Comparison of ENCODE assay signal across 13 mouse cellular contexts in genomic region chr4:139476663-139477625, GRCm38 (mm10). TPM values are rescaled to one million over a fixed set of nuclear protein-coding genes. Genes with fewer than 3 reads are reported as not detected.
DNase-seq lines count a peak whose midpoint lies in the region; ATAC-seq and TF ChIP-seq lines count a peak whose summit lies in the region.
"Had no signal": no experiment of that assay in that cellular context is flagged by ENCODE, and none has a peak within 500 bp of the region (broad histone marks: within the 10 kb centered on the region; RNA-seq: fewer than 3 reads in every experiment).

No protein-coding gene starts in this region.

- DNase-seq in lung, postnatal 0 days (ENCODE audit: low spot score), result no peak
- DNase-seq in adrenal gland, postnatal 10 days, result peak; percentile 75
- peak; percentile 58 for DNase-seq in cerebellum, adult 11 months
- no peak for DNase-seq in gastrocnemius, postnatal 10 days
- no peak for DNase-seq in thymus, postnatal 36 days
- DNase-seq: gastrocnemius, adult 2 months; heart, postnatal 14 days; kidney, postnatal 4 days; thymus, postnatal 25 days had no signal

- H3K9ac ChIP-seq in lung, embryonic 16.5 days (ENCODE audit: low read length), result no peak overlapping the region
- no peak overlapping the region for H3K9ac ChIP-seq in lung, postnatal 0 days (replicated peaks; ENCODE audit: low read depth)
- no peak overlapping the region for H3K9ac ChIP-seq in midbrain, embryonic 15.5 days
- H3K9ac ChIP-seq: embryonic facial prominence, embryonic 13.5 days; limb, embryonic 12.5 days had no signal

- TF ChIP-seq CTCF in lung, postnatal 0 days (IDR thresholded peaks at IDR 0.05), result no peak

- H3K36me3 ChIP-seq in lung, embryonic 16.5 days (ENCODE audit: control insufficient read depth, insufficient read depth, low read length), result peaks cover 65% of the 10 kb centered on the region
- peaks cover 85% of the 10 kb centered on the region for H3K36me3 ChIP-seq in lung, postnatal 0 days (ENCODE audit: insufficient read depth, low read length)
- peaks cover 74% of the 10 kb centered on the region for H3K36me3 ChIP-seq in midbrain, embryonic 15.5 days (replicated peaks)

- no peak overlapping the region for H3K4me3 ChIP-seq in lung, embryonic 16.5 days (ENCODE audit: low read length)
- no peak overlapping the region for H3K4me3 ChIP-seq in lung, postnatal 0 days (ENCODE audit: low read depth, low read length)
- H3K4me3 ChIP-seq in midbrain, embryonic 15.5 days, result no peak overlapping the region
- H3K4me3 ChIP-seq: embryonic facial prominence, embryonic 13.5 days; gastrocnemius, adult 2 months; limb, embryonic 12.5 days had no signal

- H3K9me3 ChIP-seq in lung, embryonic 16.5 days (ENCODE audit: control insufficient read depth, low read length), result no peaks in the 10 kb centered on the region
- H3K9me3 ChIP-seq in lung, postnatal 0 days (ENCODE audit: low read length), result no peaks in the 10 kb centered on the region
- no peaks in the 10 kb centered on the region for H3K9me3 ChIP-seq in midbrain, embryonic 15.5 days
- H3K9me3 ChIP-seq: embryonic facial prominence, embryonic 13.5 days; limb, embryonic 12.5 days had no signal

- no peak for TF ChIP-seq EP300 in lung, postnatal 0 days (IDR thresholded peaks at IDR 0.05)

- no peak overlapping the region for H3K27ac ChIP-seq in lung, embryonic 16.5 days (ENCODE audit: low read length)
- H3K27ac ChIP-seq in lung, postnatal 0 days (ENCODE audit: low read length), result no peak overlapping the region
- no peak overlapping the region for H3K27ac ChIP-seq in midbrain, embryonic 15.5 days
- H3K27ac ChIP-seq: embryonic facial prominence, embryonic 13.5 days; gastrocnemius, adult 2 months; limb, embryonic 12.5 days had no signal

- 81% methylated on average over 16 of the region's 16 CpGs for WGBS in lung, embryonic 16.5 days
- WGBS in lung, postnatal 0 days, result 84% methylated on average over 16 of the region's 16 CpGs
- 83% methylated on average over 16 of the region's 16 CpGs for WGBS in midbrain, embryonic 15.5 days

- no peaks in the 10 kb centered on the region for H3K27me3 ChIP-seq in lung, embryonic 16.5 days (ENCODE audit: control insufficient read depth, insufficient read depth, low read depth, low read length)
- H3K27me3 ChIP-seq in lung, postnatal 0 days (replicated peaks; ENCODE audit: insufficient read depth, low read length), result no peaks in the 10 kb centered on the region
- no peaks in the 10 kb centered on the region for H3K27me3 ChIP-seq in midbrain, embryonic 15.5 days (replicated peaks)
- H3K27me3 ChIP-seq: embryonic facial prominence, embryonic 13.5 days; limb, embryonic 12.5 days had no signal

- peak; percentile 15; the same call in 1 of the 2 replicates for ATAC-seq in lung, embryonic 16.5 days (ENCODE audit: low read depth)
- ATAC-seq in lung, postnatal 0 days, result no peak
- peak; percentile 58; the same call in 1 of the 2 replicates for ATAC-seq in midbrain, embryonic 15.5 days (replicated peaks)

- no peak overlapping the region for H3K4me2 ChIP-seq in lung, embryonic 16.5 days (ENCODE audit: low read depth, low read length)
- H3K4me2 ChIP-seq in lung, postnatal 0 days (replicated peaks; ENCODE audit: low read depth, low read length), result no peak overlapping the region
- no peak overlapping the region for H3K4me2 ChIP-seq in midbrain, embryonic 15.5 days
- H3K4me2 ChIP-seq: embryonic facial prominence, embryonic 13.5 days; limb, embryonic 12.5 days had no signal

- H3K4me1 ChIP-seq in lung, embryonic 16.5 days (replicated peaks; ENCODE audit: control insufficient read depth, insufficient read depth, low read length), result no peaks in the 10 kb centered on the region
- H3K4me1 ChIP-seq in lung, postnatal 0 days (ENCODE audit: insufficient read depth, low read depth, low read length), result no peaks in the 10 kb centered on the region
- no peaks in the 10 kb centered on the region for H3K4me1 ChIP-seq in midbrain, embryonic 15.5 days
- H3K4me1 ChIP-seq: embryonic facial prominence, embryonic 13.5 days; limb, embryonic 12.5 days had no signal

RNA-seq across cellular contexts. Expression of gene Iffo2, which starts 53.4 kb away (rescaled TPM):
- polyA plus RNA-seq in lung, embryonic 16.5 days (2015; fragmentation: Nextera tagmentation; extraction: Ambion mirVana), result 2.9 and 3.7 TPM in 2 replicates
- 4.7 and 6.2 TPM in 2 replicates for polyA plus RNA-seq in lung, postnatal 0 days (2015; fragmentation: Nextera tagmentation; extraction: Ambion mirVana)
- 10 to 100 TPM; 16.4 to 17.5 TPM for total RNA-seq in adrenal gland, postnatal 10 days (2021)
- 4.1 and 4.3 TPM in 2 replicates for polyA plus RNA-seq in midbrain, embryonic 15.5 days (2015; fragmentation: Nextera tagmentation; extraction: Ambion mirVana)
- total RNA-seq in gastrocnemius, postnatal 10 days (2021), result 1 to 10 TPM; 5.6 to 7.5 TPM

Comparison
In these comparisons a context has a peak if more than half of its experiments do, and no peak if none do; other contexts are left out.
1. DNase-seq: peak in adrenal gland, postnatal 10 days (single experiment) and cerebellum, adult 11 months (single experiment); none in lung, postnatal 0 days (single experiment), gastrocnemius, postnatal 10 days (single experiment) and thymus, postnatal 36 days (0 of 2).